Mouse (Mus musculus) lung, postnatal 4 days (tissue): ENCODE results near the gene Timm8a1.

Source experiments
- DNase-seq, 2 experiments: peaks; one replicate each; pipeline ENCODE4 v3.0.0; 2021

Timm8a1 gene

DNA sequence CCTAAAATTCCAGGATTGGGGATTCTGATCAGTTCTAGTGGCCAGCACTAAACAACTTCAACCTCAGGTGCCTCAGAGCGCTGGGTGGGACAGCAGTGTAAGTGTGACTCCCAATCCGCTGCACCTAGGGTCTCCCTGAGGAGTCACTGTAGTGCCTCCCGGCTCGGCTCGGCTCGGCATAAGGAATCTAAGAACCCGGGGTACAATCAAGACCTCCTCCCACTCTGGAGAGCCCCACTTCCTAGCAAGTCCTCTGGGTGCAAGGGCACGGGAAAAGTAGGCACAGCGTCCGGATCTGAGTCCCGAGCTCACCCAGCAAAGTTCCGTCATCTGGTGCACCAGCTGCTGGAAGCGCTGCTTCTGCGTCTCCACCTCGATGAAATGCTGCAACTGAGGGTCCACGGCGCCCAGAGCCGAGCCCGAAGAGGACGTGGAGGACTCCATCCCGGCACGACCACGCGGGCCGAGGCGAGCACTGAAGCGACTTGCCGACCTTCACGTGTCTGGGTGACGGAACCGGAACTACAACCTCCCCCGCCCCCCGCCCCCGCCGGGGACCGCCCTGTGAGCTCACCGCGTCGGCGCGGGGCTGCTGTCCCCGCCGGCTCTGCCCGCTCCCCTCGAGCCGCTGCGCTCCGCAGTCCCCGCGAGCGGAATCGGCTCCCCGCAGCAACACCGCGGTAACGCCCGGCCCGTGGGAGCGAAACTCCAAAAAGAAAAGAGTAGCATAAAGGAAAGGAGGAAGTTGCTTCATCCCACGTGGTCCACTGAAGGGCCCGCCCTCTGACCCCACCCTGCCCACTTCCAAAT is at the start of gene Timm8a1:
TSS of gene Timm8a1 (minus strand) at position 721 of the 810 bp plus-strand sequence.
- peak; percentile 71 to 72 for DNase-seq

DNA sequence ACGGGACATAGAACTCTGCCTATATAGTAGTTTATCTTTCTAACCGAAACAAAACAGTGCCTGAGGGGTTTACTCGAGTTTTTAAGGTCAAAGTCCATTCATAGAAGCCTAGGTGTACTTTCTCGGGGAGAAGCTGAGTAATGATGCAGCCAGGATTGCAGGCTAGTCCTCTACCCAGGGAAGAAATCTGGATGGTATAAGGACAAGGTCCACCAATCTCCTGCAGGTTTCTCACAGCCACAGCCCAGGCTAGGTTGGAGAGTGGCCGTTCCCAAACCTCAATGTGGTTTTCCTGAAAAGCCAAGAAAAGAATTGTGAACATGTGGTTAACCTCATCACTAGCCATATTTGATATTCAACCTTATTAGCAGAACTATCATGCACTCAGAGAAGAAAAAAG is 48.2 kb upstream of the Timm8a1 start:
- no peak for DNase-seq

DNA sequence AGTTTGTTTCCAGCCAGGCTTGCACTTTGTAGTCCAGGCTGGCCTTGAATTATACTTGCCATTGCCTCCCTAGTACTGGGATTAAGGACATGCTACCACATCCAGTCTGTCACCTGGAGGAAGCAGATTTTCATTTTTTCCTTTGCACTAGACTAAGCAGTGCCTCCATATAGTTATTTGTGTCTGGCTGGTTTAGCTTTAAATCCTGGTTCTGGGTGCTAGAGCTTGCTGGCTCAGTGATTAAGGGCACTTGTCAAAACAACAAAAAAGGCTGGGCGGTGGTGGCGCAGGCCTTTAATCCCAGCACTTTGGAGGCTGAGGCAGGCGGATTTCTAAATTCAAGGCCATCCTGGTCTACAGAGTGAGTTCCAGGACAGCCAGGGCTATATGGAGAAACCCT is 47.3 kb upstream of the Timm8a1 start:
- no peak for DNase-seq

- DNase-seq, result no peak
These were observed 46.6 kb upstream of the Timm8a1 start for GRCm38 (mm10) chrX:134588261-134588660.

- no peak for DNase-seq
These were observed 44.8 kb upstream of the Timm8a1 start for GRCm38 (mm10) chrX:134586447-134586846.

- peak; percentile 94 for DNase-seq
These were observed 43.7 kb upstream of the Timm8a1 start, which contains the start of gene Rpl36a for GRCm38 (mm10) chrX:134585103-134586002. Gene Rpl36a, plus strand, starts transcription at chrX:134585654.

DNA sequence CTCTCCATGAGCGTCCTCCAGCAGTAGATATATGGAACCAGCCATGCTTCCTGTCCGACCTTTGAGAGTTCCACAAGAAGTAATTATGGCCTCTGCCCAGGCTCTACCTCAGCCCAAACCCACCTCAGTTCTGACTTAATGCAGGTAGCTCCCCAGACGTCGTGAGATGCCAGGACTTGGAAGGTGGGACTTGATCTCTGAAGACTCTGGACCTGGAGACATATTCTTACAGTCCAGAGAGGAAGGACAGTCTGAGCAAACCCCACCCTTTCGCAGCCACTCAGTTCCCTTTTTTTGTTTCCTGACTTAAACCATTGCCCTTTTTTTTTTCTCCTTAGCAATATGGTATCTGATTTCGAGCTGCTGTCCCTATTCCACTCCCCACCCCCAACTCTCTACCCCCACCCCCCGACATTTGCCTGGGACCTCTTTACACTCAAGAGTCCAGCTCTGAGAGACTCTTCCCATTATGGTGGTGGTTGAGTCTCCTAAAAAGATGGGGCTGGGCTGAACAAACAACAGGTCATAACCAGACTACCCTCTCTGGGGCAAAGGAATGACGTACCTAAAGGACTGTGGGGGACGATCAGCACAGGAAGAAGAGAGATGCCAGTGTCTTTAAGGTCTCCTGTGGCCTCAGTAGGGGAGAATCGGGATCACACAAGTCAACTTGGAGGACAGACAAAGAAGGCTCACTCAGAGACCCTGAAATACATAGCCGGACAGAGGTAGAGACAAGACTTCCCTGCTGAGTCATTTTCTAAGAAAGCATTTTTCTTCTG is 41.4 kb upstream of the Timm8a1 start, which contains the start of gene Btk:
TSS of gene Btk (minus strand) at position 683 of the 782 bp plus-strand sequence.
- DNase-seq, result no peak

- DNase-seq, result no peak
These were observed 40.6 kb upstream of the Timm8a1 start for GRCm38 (mm10) chrX:134582270-134582669.

- no peak for DNase-seq
These were observed 39.1 kb upstream of the Timm8a1 start for GRCm38 (mm10) chrX:134580528-134581305.

DNA sequence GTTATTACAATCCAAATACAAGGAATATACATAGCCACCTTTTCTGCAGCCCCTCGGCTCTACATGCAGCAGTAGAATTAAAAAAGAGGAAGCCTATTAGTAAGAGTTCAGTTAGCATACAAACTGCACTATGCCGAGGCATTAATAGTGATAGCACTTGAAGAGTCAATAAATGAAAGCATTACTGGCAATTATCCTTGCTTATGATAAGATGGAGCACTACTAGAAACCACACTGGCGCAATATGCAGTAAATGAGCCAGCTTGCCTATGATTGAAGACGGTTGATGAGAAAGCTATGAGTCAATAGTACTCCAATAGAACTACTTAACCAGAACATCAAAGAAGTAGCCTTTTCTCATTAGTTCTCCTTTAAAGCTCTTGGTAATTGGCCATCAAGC is 36.2 kb upstream of the Timm8a1 start:
- no peak for DNase-seq

GRCm38 (mm10) chrX:134566536-134567222 is 25.0 kb upstream of the Timm8a1 start:
- DNase-seq, result no peak

DNA sequence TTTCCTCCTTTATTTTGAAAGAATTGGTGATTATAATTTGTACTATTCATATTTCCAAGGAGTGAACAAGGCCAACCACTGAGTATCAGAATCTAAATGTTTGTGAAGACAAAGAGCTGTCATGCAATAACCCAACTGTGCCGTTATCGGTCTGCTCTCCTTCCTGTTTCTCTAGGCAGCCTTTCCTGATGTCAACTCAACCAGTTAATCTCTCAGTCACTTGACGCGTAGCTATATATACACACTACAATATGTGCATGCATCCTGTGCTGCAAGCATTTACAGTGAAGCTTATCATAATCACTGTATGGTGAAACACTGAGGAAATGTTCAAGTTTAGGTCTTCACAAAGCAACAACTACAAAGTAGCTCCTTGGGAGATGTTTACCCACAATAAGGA is 22.7 kb upstream of the Timm8a1 start:
- DNase-seq, result no peak

GRCm38 (mm10) chrX:134554425-134554824 is 12.8 kb upstream of the Timm8a1 start:
- DNase-seq, result no peak

- no peak for DNase-seq
These were observed 11.7 kb upstream of the Timm8a1 start for GRCm38 (mm10) chrX:134553326-134553725.

- peak in 1 of 2 experiments; percentile 17 for DNase-seq
These were observed 9.2 kb upstream of the Timm8a1 start for GRCm38 (mm10) chrX:134550903-134551302.

DNA sequence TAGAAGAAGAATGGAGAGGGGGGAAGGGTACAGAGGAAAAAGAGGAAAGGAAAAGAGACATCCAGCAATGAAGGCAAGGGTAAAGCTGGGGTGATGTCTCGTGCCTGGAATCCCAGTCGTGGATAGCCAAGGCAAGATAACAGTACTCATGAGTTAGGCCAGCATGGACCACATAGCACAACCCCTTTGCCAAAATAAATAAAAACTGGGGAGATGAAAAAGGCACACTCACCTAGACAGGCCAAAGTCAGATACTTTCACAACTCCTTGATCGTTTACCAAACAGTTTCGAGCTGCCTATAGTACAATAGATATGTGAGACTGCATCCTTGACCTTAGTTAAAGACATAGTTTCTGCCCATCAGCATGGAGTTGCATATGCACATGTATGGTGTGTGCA is 5.7 kb upstream of the Timm8a1 start:
- no peak for DNase-seq

DNA sequence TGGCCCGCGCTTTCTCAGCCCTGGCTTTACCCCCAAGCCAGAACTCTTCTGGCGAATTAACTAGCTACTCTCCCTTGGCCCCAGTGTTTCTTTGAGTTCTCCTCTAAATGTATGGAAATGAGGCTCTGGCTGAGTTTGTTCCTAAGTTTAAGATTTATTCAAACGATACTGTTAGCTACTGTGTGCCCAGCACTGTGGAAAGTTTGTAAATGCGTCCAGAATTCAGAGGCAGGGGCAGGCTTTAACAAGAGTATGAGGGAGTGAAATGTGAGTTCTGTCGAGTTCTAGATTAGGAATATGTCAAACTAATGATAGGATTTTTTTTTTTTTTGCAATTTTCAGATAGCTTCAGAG is 267 bp upstream of the Timm8a1 start:
- DNase-seq, result no peak

GRCm38 (mm10) chrX:134540414-134541135 is 1.1 kb downstream of the Timm8a1 start:
- peak in 1 of 2 experiments; percentile 5 for DNase-seq

DNA sequence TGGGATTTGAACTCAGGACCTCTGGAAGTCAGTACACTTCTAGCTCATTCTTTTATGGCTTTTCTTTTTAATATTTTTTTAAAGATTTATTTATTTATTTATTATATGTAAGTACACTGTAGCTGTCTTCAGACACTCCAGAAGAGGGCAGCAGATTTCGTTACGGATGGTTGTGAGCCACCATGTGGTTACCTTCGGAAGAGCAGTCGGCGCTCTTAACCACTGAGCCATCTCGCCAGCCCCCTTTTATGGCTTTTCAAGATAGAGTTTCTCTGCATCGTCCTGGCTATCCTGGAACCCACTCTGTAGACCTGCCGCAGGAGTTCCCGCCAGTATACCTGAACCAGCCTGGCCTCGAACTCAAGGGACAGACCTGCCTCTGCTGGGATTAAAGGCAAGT is 1.9 kb downstream of the Timm8a1 start:
- DNase-seq, result peak; percentile 10 to 18

GRCm38 (mm10) chrX:134533346-134533745 is 8.3 kb downstream of the Timm8a1 start:
- no peak for DNase-seq

DNA sequence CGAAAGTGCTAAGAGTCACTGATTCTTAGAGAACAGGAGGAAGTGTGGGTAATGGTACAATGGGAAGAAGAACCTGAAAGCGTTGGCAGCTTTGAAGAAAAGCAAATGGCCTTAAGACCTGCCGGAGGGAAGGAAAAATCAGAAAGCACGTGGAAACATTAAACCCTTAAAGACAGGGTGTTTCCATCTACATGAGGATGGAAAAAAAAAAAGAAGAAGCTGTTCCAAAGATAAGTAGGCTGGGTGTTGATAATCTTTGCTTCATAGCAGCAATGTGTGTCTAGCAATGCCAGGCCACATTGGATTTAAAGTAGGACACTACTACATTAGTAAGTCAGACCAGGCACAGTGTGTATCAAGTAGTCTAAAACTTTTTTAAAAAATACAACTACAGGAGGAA is 16.4 kb downstream of the Timm8a1 start:
- no peak for DNase-seq
